Comparison of ENCODE assay signal across 19 mouse cellular contexts in genomic region chr3:52280681-52281080, GRCm38 (mm10).
"Had no signal": no experiment of that assay in that cellular context is flagged by ENCODE, and none has a peak within 500 bp of the region (broad histone marks: within the 10 kb centered on the region; RNA-seq: fewer than 3 reads in every experiment).

No protein-coding gene starts in this region.

- H3K9ac ChIP-seq: limb, embryonic 12.5 days; limb, embryonic 15.5 days; liver, embryonic 13.5 days; midbrain, embryonic 12.5 days; neural tube, embryonic 12.5 days; neural tube, embryonic 15.5 days had no signal

- ATAC-seq: intestine, postnatal 0 days had no signal

- H3K4me3 ChIP-seq: limb, embryonic 12.5 days; limb, embryonic 15.5 days; liver, embryonic 13.5 days; midbrain, embryonic 12.5 days; neural tube, embryonic 12.5 days; neural tube, embryonic 15.5 days had no signal

- H3K27me3 ChIP-seq: limb, embryonic 12.5 days; limb, embryonic 15.5 days; liver, embryonic 13.5 days; midbrain, embryonic 12.5 days; neural tube, embryonic 12.5 days; neural tube, embryonic 15.5 days had no signal

- H3K27ac ChIP-seq: limb, embryonic 12.5 days; limb, embryonic 15.5 days; liver, embryonic 13.5 days; midbrain, embryonic 12.5 days; neural tube, embryonic 12.5 days; neural tube, embryonic 15.5 days; stomach, postnatal 0 days had no signal

- H3K4me1 ChIP-seq: limb, embryonic 12.5 days; limb, embryonic 15.5 days; liver, embryonic 13.5 days; midbrain, embryonic 12.5 days; neural tube, embryonic 12.5 days; neural tube, embryonic 15.5 days had no signal

- H3K4me2 ChIP-seq: limb, embryonic 12.5 days; limb, embryonic 15.5 days; liver, embryonic 13.5 days; midbrain, embryonic 12.5 days; neural tube, embryonic 12.5 days; neural tube, embryonic 15.5 days had no signal

- H3K9me3 ChIP-seq: limb, embryonic 12.5 days; limb, embryonic 15.5 days; liver, embryonic 13.5 days; midbrain, embryonic 12.5 days; neural tube, embryonic 12.5 days; neural tube, embryonic 15.5 days had no signal

- H3K36me3 ChIP-seq: limb, embryonic 12.5 days; limb, embryonic 15.5 days; liver, embryonic 13.5 days; midbrain, embryonic 12.5 days; neural tube, embryonic 12.5 days; neural tube, embryonic 15.5 days had no signal

- DNase-seq: kidney, adult 9 months; kidney, postnatal 14 days; kidney, postnatal 4 days; left cerebral cortex, postnatal 4 days; liver, embryonic 13.5 days; lung, adult 2 months; lung, postnatal 14 days; lung, postnatal 4 days; right cerebral cortex, adult 18-20 months; right cerebral cortex, postnatal 14 days; right cerebral cortex, postnatal 4 days; thymus, postnatal 25 days had no signal
